Mouse (Mus musculus) lung, postnatal 0 days (tissue): Measurements from ENCODE around the gene Macf1.

Experiments
- CTCF ChIP-seq: IDR thresholded peaks from 2 replicates; pipeline ENCODE4 v1.5.1; 2016; ENCODE audit warnings: antibody characterized with exemption, mild to moderate bottlenecking
- EP300 ChIP-seq: IDR thresholded peaks from 2 replicates; pipeline ENCODE4 v1.6.1; 2016; ENCODE audit warnings: antibody characterized with exemption, mild to moderate bottlenecking, control low read depth

- TF ChIP-seq EP300 (no peak), CTCF (peak; percentile 55)
These were observed 56.5 kb downstream of the Macf1 start for GRCm38 (mm10) chr4:123627683-123628082.
